Mouse (Mus musculus): ENCODE data around the gene Kctd10.

DNA sequence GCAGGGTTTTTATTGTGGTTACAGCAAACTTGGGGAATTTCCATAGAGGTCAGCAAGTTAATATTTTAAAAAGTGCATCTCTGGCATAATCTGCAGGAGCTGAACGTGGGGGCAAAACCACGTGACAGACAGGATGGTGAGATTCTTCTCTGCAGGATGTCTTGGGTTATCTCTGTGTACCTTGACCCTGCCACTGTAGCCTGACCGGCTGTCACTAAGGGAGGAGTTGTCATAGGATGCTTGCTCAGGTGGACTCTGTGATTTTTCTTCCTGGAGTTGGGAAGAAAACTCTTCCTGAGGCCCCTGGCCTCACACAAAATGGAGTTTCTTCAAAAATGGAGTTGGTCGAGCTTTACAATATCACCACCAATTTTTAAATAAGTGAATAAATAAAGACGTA is 37.3 kb downstream of the Kctd10 start:
- TF ChIP-seq CTCF (IDR thresholded peaks at IDR 0.05; ENCODE audit: borderline replicate concordance, control insufficient read depth, extremely low read depth, insufficient read depth, low read length, poor library complexity) (no peak), POLR2A (IDR thresholded peaks at IDR 0.05; ENCODE audit: control insufficient read depth, extremely low read depth, insufficient read depth, low read length, poor library complexity) (no peak)

Measured in thymus, adult 2 months (tissue).